Mouse (Mus musculus) CH12.LX (cell line): ENCODE measurements around the gene Ptpn4.

Source experiments
- CHD2 ChIP-seq: IDR thresholded peaks from 2 replicates; pipeline ENCODE4 v1.6.1; 2011; ENCODE audit warnings: low read length, improper control_type of control experiment
- CTCF ChIP-seq, 2 experiments: IDR thresholded peaks in 1 of 2; conservative IDR thresholded peaks in 1 of 2; 2 replicates each; pipeline ENCODE4 v1.5.1; 2011 to 2012; ENCODE audit warnings: low read depth in 2 of 2, low read length in 2 of 2, improper control_type of control experiment in 1 of 2, inconsistent platforms in 1 of 2, mild to moderate bottlenecking in 1 of 2, moderate library complexity in 1 of 2
- E2F4 ChIP-seq: IDR thresholded peaks from 2 replicates; pipeline ENCODE4 v1.6.1; 2011; ENCODE audit warnings: low read depth, low read length, improper control_type of control experiment; ENCODE audit not compliant: insufficient replicate concordance
- EP300 ChIP-seq: IDR thresholded peaks from 2 replicates; pipeline ENCODE4 v1.6.1; 2011; ENCODE audit warnings: low read length, improper control_type of control experiment
- ETS1 ChIP-seq: conservative IDR thresholded peaks from 2 replicates; pipeline ENCODE4 v1.6.1; 2012; ENCODE audit warnings: low read depth, mild to moderate bottlenecking, inconsistent platforms, low read length, improper control_type of control experiment, moderate library complexity
- HCFC1 ChIP-seq: IDR thresholded peaks from 2 replicates; pipeline ENCODE4 v1.6.1; 2012; ENCODE audit warnings: low read depth, mild to moderate bottlenecking, inconsistent platforms, low read length, improper control_type of control experiment
- JUND ChIP-seq: conservative IDR thresholded peaks from 2 replicates; pipeline ENCODE4 v1.6.1; 2011; ENCODE audit warnings: low read depth, low read length, improper control_type of control experiment
- KAT2A ChIP-seq: IDR thresholded peaks from 2 replicates; pipeline ENCODE4 v1.6.1; 2012; ENCODE audit warnings: low read length, improper control_type of control experiment, inconsistent platforms; ENCODE audit not compliant: insufficient replicate concordance
- POLR2A ChIP-seq: IDR thresholded peaks from 2 replicates; pipeline ENCODE4 v1.6.1; 2011; ENCODE audit warnings: low read depth, mild to moderate bottlenecking, improper control_type of control experiment, low read length
- POLR2AphosphoS2 ChIP-seq: IDR thresholded peaks from 2 replicates; pipeline ENCODE4 v1.6.1; 2011; ENCODE audit warnings: low read depth, low read length, improper control_type of control experiment
- SIN3A ChIP-seq: IDR thresholded peaks from 2 replicates; pipeline ENCODE4 v1.6.1; 2012; ENCODE audit warnings: low read length, improper control_type of control experiment, inconsistent platforms
- TCF12 ChIP-seq: IDR thresholded peaks from 2 replicates; pipeline ENCODE4 v1.6.1; 2014; ENCODE audit warnings: low read depth, mild to moderate bottlenecking, inconsistent platforms, low read length, improper control_type of control experiment

DNA sequence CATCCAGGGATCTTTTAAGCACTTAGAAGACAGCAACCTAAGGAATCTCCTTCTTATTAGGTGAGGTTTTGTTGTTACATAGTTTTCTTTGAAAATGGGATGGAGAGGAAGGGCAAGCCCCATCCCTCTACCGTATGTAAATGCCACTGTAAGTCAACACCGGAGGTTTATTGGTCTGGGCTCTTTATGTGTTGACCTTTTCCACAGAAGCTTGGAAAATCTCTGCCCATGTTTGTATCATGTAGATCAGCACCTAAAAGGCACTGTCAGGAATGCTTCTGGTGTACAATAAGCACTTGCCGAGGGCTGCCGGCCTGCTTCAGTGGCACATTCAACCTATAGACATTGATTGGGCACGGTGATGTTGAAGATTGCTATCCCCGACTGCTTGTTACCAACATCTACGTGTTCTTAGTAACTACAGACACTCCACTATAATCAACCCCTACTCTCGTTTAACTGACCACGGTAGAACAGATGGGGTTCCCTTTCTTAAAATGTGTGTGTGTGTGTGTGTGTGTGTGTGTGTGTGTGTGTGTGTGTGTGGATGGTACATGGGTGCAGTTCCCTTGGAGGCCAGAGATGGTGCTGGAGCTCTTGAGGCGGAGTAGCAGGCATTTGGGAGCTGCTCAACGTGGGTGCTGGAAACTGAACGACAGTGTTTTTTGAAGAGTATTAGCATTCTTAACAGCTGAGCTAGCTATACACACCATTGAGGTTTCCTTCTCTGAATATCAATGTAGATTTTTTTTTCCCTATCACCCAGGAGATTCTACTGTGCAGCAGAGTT lies 11.9 kb upstream of the Ptpn4 start:
- TF ChIP-seq EP300 (no peak), CTCF (conservative IDR thresholded peaks at IDR 0.05 in 1 of 2, IDR thresholded peaks at IDR 0.05 in 1 of 2; ENCODE audit: low read depth in 2 of 2, low read length in 2 of 2) (no peak), JUND (no peak), HCFC1 (no peak), TCF12 (no peak), POLR2A (no peak), ETS1 (no peak), E2F4 (no peak), POLR2AphosphoS2 (no peak), SIN3A (no peak), CHD2 (no peak), KAT2A (no peak)
